Mouse (Mus musculus) CH12.LX (cell line): ENCODE data around the gene Mfsd5. TPM values are rescaled to one million over a fixed set of nuclear protein-coding genes. Genes with fewer than 3 reads are reported as not detected.

Experiments
- DNase-seq: peaks from one replicate; pipeline ENCODE4 v3.0.0-alpha.2; 2013; ENCODE audit errors: extremely low read depth
- H3K27ac ChIP-seq: 2 replicates; pipeline ENCODE4 v1.5.1; 2012; ENCODE audit warnings: low read depth, mild to moderate bottlenecking, control low read depth, moderate library complexity; ENCODE audit not compliant: insufficient read depth
- H3K27me3 ChIP-seq: replicated peaks from 2 replicates; pipeline ENCODE3; 2012; ENCODE audit warnings: inconsistent platforms
- H3K36me3 ChIP-seq, 2 experiments: replicated peaks in 1 of 2; 2 replicates each; pipeline versions ENCODE3 to v1.6.1; 2012; ENCODE audit warnings: inconsistent platforms in 1 of 2, low read length in 1 of 2, mild to moderate bottlenecking in 1 of 2, mixed read lengths in 1 of 2, moderate library complexity in 1 of 2; ENCODE audit not compliant: control insufficient read depth in 1 of 2, insufficient read depth in 1 of 2
- H3K4me1 ChIP-seq, 2 experiments: 2 replicates each; pipeline ENCODE4 v1.6.1; 2012; ENCODE audit warnings: inconsistent platforms in 1 of 2, moderate library complexity in 1 of 2; ENCODE audit not compliant: insufficient read depth in 2 of 2, control insufficient read depth in 1 of 2
- H3K4me2 ChIP-seq: 2 replicates; pipeline ENCODE4 v1.6.1; 2012; ENCODE audit warnings: low read depth, mild to moderate bottlenecking, control low read depth; ENCODE audit not compliant: poor library complexity, insufficient read depth, severe bottlenecking
- H3K4me3 ChIP-seq, 3 experiments: fragments of 150-350 bp in 1 of 3; sonication (generic) in 1 of 3; replicated peaks in 1 of 3; 2 replicates each; pipeline versions ENCODE3 to v1.5.1; 2011 to 2012; ENCODE audit warnings: low read depth in 2 of 3, low read length in 2 of 3, mild to moderate bottlenecking in 2 of 3, moderate library complexity in 2 of 3, control low read depth in 1 of 3, improper control_type of control experiment in 1 of 3, inconsistent platforms in 1 of 3, mixed read lengths in 1 of 3; ENCODE audit not compliant: poor library complexity in 1 of 3
- H3K79me2 ChIP-seq: replicated peaks from 2 replicates; pipeline ENCODE4 v1.6.1; 2012; ENCODE audit warnings: mild to moderate bottlenecking, moderate library complexity; ENCODE audit not compliant: control insufficient read depth, poor library complexity, insufficient read depth, severe bottlenecking; ENCODE audit errors: extremely low read depth
- H3K9ac ChIP-seq: 2 replicates; pipeline ENCODE4 v1.6.1; 2012; ENCODE audit warnings: low read depth, mild to moderate bottlenecking, control low read depth, moderate library complexity; ENCODE audit not compliant: insufficient read depth
- H3K9me3 ChIP-seq: replicated peaks from 2 replicates; pipeline ENCODE3; 2012; ENCODE audit warnings: low read length, inconsistent platforms, mixed read lengths
- CHD2 ChIP-seq: IDR thresholded peaks from 2 replicates; pipeline ENCODE4 v1.6.1; 2011; ENCODE audit warnings: low read length, improper control_type of control experiment
- CTCF ChIP-seq, 2 experiments: IDR thresholded peaks in 1 of 2; conservative IDR thresholded peaks in 1 of 2; 2 replicates each; pipeline ENCODE4 v1.5.1; 2011 to 2012; ENCODE audit warnings: low read depth in 2 of 2, low read length in 2 of 2, improper control_type of control experiment in 1 of 2, inconsistent platforms in 1 of 2, mild to moderate bottlenecking in 1 of 2, moderate library complexity in 1 of 2
- E2F4 ChIP-seq: IDR thresholded peaks from 2 replicates; pipeline ENCODE4 v1.6.1; 2011; ENCODE audit warnings: low read depth, low read length, improper control_type of control experiment; ENCODE audit not compliant: insufficient replicate concordance
- ELF1 ChIP-seq: IDR thresholded peaks from 2 replicates; pipeline ENCODE4 v1.6.1; 2014; ENCODE audit warnings: low read depth, mild to moderate bottlenecking, inconsistent platforms, low read length, improper control_type of control experiment
- EP300 ChIP-seq: IDR thresholded peaks from 2 replicates; pipeline ENCODE4 v1.6.1; 2011; ENCODE audit warnings: low read length, improper control_type of control experiment
- GABPA ChIP-seq: IDR thresholded peaks from 2 replicates; pipeline ENCODE4 v1.6.1; 2012; ENCODE audit warnings: low read depth, low read length, improper control_type of control experiment, inconsistent platforms; ENCODE audit not compliant: insufficient replicate concordance
- JUN ChIP-seq: IDR thresholded peaks from 2 replicates; pipeline ENCODE4 v1.6.1; 2011; ENCODE audit warnings: low read depth, mild to moderate bottlenecking, low read length, improper control_type of control experiment, moderate library complexity; ENCODE audit not compliant: insufficient read depth
- JUND ChIP-seq: conservative IDR thresholded peaks from 2 replicates; pipeline ENCODE4 v1.6.1; 2011; ENCODE audit warnings: low read depth, low read length, improper control_type of control experiment
- MAFK ChIP-seq: IDR thresholded peaks from 2 replicates; pipeline ENCODE4 v1.6.1; 2011; ENCODE audit warnings: low read length, improper control_type of control experiment; ENCODE audit not compliant: insufficient replicate concordance
- MEF2A ChIP-seq: IDR thresholded peaks from 2 replicates; pipeline ENCODE4 v1.6.1; 2014; ENCODE audit warnings: low read depth, mild to moderate bottlenecking, inconsistent platforms, low read length, improper control_type of control experiment, borderline replicate concordance
- MXI1 ChIP-seq: IDR thresholded peaks from 2 replicates; pipeline ENCODE4 v1.6.1; 2011; ENCODE audit warnings: mild to moderate bottlenecking, low read depth, low read length, improper control_type of control experiment
- NELFE ChIP-seq: IDR thresholded peaks from 2 replicates; pipeline ENCODE4 v1.6.1; 2011; ENCODE audit warnings: low read depth, low read length, improper control_type of control experiment
- NRF1 ChIP-seq: IDR thresholded peaks from 2 replicates; pipeline ENCODE4 v1.6.1; 2014; ENCODE audit warnings: low read depth, mild to moderate bottlenecking, inconsistent platforms, low read length, improper control_type of control experiment, moderate library complexity
- POLR2A ChIP-seq: IDR thresholded peaks from 2 replicates; pipeline ENCODE4 v1.6.1; 2011; ENCODE audit warnings: low read depth, mild to moderate bottlenecking, improper control_type of control experiment, low read length
- POLR2AphosphoS2 ChIP-seq: IDR thresholded peaks from 2 replicates; pipeline ENCODE4 v1.6.1; 2011; ENCODE audit warnings: low read depth, low read length, improper control_type of control experiment
- RAD21 ChIP-seq: IDR thresholded peaks from 2 replicates; pipeline ENCODE4 v1.6.1; 2011; ENCODE audit warnings: low read depth, mild to moderate bottlenecking, low read length, improper control_type of control experiment, moderate library complexity
- RCOR1 ChIP-seq: conservative IDR thresholded peaks from 2 replicates; pipeline ENCODE4 v1.6.1; 2012; ENCODE audit warnings: low read depth, mild to moderate bottlenecking, inconsistent platforms, low read length, improper control_type of control experiment
- SMC3 ChIP-seq: IDR thresholded peaks from 2 replicates; pipeline ENCODE4 v1.6.1; 2011; ENCODE audit warnings: low read depth, low read length, improper control_type of control experiment
- TBP ChIP-seq: conservative IDR thresholded peaks from 2 replicates; pipeline ENCODE4 v1.6.1; 2011; ENCODE audit warnings: low read depth, low read length, improper control_type of control experiment
- TCF12 ChIP-seq: IDR thresholded peaks from 2 replicates; pipeline ENCODE4 v1.6.1; 2014; ENCODE audit warnings: low read depth, mild to moderate bottlenecking, inconsistent platforms, low read length, improper control_type of control experiment
- USF2 ChIP-seq: conservative IDR thresholded peaks from 2 replicates; pipeline ENCODE4 v1.6.1; 2011; ENCODE audit warnings: low read depth, low read length, improper control_type of control experiment
- ZMIZ1 ChIP-seq: IDR thresholded peaks from 2 replicates; pipeline ENCODE4 v1.6.1; 2012; ENCODE audit warnings: low read depth, mild to moderate bottlenecking, inconsistent platforms, low read length, improper control_type of control experiment
- ZNF384 ChIP-seq: IDR thresholded peaks from 2 replicates; pipeline ENCODE4 v1.6.1; 2012; ENCODE audit warnings: low read depth, low read length, improper control_type of control experiment, inconsistent platforms
- dilution Hi-C: fragments of 300-500 bp; cut with MboI; formaldehyde crosslinking; loops from 2 replicates; pipeline ENCODE4 v1.14.3; 2020; ENCODE audit warnings: low sequenced_read_pairs; ENCODE audit not compliant: extremely low pct_unique_long_range_greater_than_20kb, extremely low pct_ligation_motif_present
- in situ Hi-C: fragments of 300-500 bp; cut with MboI; formaldehyde crosslinking; loops from 3 replicates; pipeline ENCODE4 v1.14.3; 2019; ENCODE audit warnings: low sequenced_read_pairs, low pct_ligation_motif_present, low pct_unique_long_range_greater_than_20kb, mixed read lengths
- polyA plus RNA-seq: library from polyadenylated mRNA; unstranded; fragments of >175 nt; gene quantifications from 2 replicates; pipeline ENCODE4 v1.2.1, GENCODE M21; 2012; ENCODE audit warnings: low read depth; ENCODE audit not compliant: insufficient read length
- total RNA-seq, 2 experiments: library from RNA; depleted of rRNA; stranded (reverse); fragments of 300-350 nt in 1 of 2; fragments of >200 nt in 1 of 2; gene quantifications; 2 replicates each; pipeline ENCODE4 v1.2.3; 2012 to 2014

Mfsd5 gene
- total and polyA plus RNA-seq, 3 experiments: 31.1 to 90.6 (median 51.8) TPM

DNA sequence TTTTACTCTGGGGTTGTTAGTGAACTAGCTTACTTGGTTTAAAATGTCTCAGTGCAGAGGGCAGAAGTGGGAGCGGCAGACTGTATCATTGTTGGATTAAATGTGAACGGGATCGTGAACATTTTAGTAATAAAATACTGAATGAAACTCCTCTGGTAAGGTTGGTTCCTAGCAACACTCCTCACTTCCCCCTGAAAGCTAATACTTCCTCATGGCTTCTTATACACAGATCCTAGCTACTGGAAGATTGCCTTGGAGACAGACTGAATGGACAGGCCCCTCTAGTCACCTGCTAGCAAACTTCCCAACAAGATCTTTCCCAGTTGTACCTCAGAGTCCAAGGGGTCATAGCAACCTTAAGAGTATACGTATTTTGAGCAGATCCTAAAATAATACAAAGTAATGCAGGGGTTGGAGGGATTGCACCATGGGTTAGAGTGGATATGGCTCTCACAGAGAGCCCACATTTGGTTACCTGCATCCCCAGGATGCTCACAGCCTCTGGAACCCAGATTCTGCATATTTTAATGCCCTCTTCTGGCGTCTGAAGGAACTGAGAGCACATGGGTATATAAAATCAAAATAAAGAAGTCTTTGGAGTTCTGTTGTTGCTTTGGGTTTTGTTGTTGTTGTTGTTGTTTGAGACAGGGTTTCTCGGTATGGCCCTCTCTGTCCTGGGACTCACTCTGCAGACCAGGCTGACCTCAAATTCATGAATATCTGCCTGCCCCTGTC, 5.1 kb upstream of the Mfsd5 start:
- Histone ChIP-seq H3K4me3 (no peak overlapping the region), H3K4me2 (no peak overlapping the region), H3K9ac (no peak overlapping the region), H3K79me2 (no peaks in the 10 kb centered on the region), H3K27me3 (peaks cover 32% of the 10 kb centered on the region), H3K4me1 (0 out of 4 replicates have a peak, but pooled peaks cover 0 to 2% of the 10 kb centered on the region in 2 experiments), H3K36me3 (no peaks in the 10 kb centered on the region), H3K27ac (no peak overlapping the region), H3K9me3 (no peaks in the 10 kb centered on the region)
- DNase-seq: no peak
- dilution Hi-C loops: no loop called here
- TF ChIP-seq TBP (no peak), SMC3 (peak; percentile 62), NRF1 (no peak), EP300 (no peak), TCF12 (no peak), POLR2A (no peak), ZMIZ1 (no peak), MEF2A (no peak), RAD21 (peak; percentile 53), GABPA (no peak), JUND (no peak), CHD2 (no peak), CTCF (conservative IDR thresholded peaks at IDR 0.05 in 1 of 2, IDR thresholded peaks at IDR 0.05 in 1 of 2; ENCODE audit: low read depth in 2 of 2, low read length in 2 of 2) (peak; percentile 25 to 64; a peak in 3 of 4 replicates), JUN (no peak)
- in situ Hi-C loops: no loop called here

GRCm38 (mm10) chr15:102278726-102279091, 545 bp upstream of the Mfsd5 start:
- DNase-seq: peak; percentile 63
- in situ Hi-C loops: no loop called here

More at GRCm38 (mm10) chr15:102278726-102279091, 545 bp upstream of the Mfsd5 start:
- peaks cover 13% of the 10 kb centered on the region; the same call in 1 of the 2 replicates for H3K79me2 ChIP-seq
- H3K36me3 ChIP-seq: peaks cover 21 to 28% of the 10 kb centered on the region in 2 experiments
- dilution Hi-C loops: no loop called here
- peak overlapping the region; percentile 65 for H3K4me2 ChIP-seq
- H3K4me3 ChIP-seq: peak overlapping the region; percentile 74 to 87 (median 85)
- peak overlapping the region; percentile 42; the same call in 1 of the 2 replicates for H3K9ac ChIP-seq
- H3K27ac ChIP-seq: no peak overlapping the region
- TF ChIP-seq USF2: no peak
- TF ChIP-seq POLR2AphosphoS2: no peak
- TF ChIP-seq CHD2: no peak
- TF ChIP-seq RCOR1: no peak
- TF ChIP-seq MXI1: no peak
- TF ChIP-seq CTCF (conservative IDR thresholded peaks at IDR 0.05 in 1 of 2, IDR thresholded peaks at IDR 0.05 in 1 of 2; ENCODE audit: low read depth in 2 of 2, low read length in 2 of 2): no peak
- no peak for TF ChIP-seq GABPA
- no peak for TF ChIP-seq ZNF384
- TF ChIP-seq POLR2A: no peak
- TF ChIP-seq E2F4: no peak
- TF ChIP-seq ELF1: no peak
- no peak for TF ChIP-seq MAFK
- TF ChIP-seq NELFE: no peak
- H3K4me1 ChIP-seq: peaks cover 12 to 19% of the 10 kb centered on the region in 2 experiments
- no peaks in the 10 kb centered on the region for H3K27me3 ChIP-seq
- no peaks in the 10 kb centered on the region for H3K9me3 ChIP-seq
